Mouse (Mus musculus): ENCODE data around the gene Olfr1120. TPM values are rescaled to one million over a fixed set of nuclear protein-coding genes. Genes with fewer than 3 reads are reported as not detected.
"Not testable (repeated sequence)": the region's sequence is repeated elsewhere in the genome, so short reads cannot be mapped to it uniquely, and the experiment has no call there.

Gene Olfr1120
- polyA plus RNA-seq (2012; ENCODE audit: insufficient read depth, low replicate concordance): not detected in 2 replicates

GRCm38 (mm10) chr2:87354515-87354914 is at the start of gene Olfr1120:
TSS of gene Olfr1120 (plus strand) at chr2:87354815.
- TF ChIP-seq FLI1 (IDR thresholded peaks at IDR 0.05; ENCODE audit: low read length) (no peak), GATA1 (IDR thresholded peaks at IDR 0.05; ENCODE audit: borderline replicate concordance, low read length) (no peak)
- Histone ChIP-seq H3K27me3 (replicated peaks) (no peaks in the 10 kb centered on the region), H3K9me3 (no peaks in the 10 kb centered on the region), H3K4me3 (replicated peaks) (no peak within 1 kb of the TSS), H3K4me1 (no peaks in the 10 kb centered on the region), H3K36me3 (replicated peaks; ENCODE audit: low read length) (no peaks in the 10 kb centered on the region)

GRCm38 (mm10) chr2:87307281-87307680 is 47.3 kb upstream of the Olfr1120 start, which contains the start of gene Olfr1118:
TSS of gene Olfr1118 (plus strand) at chr2:87307581.
- Histone ChIP-seq H3K4me1 (no peaks in the 10 kb centered on the region), H3K9me3 (peaks cover 3% of the 10 kb centered on the region; the same call in 1 of the 2 replicates), H3K4me3 (replicated peaks) (no peak within 1 kb of the TSS), H3K36me3 (replicated peaks; ENCODE audit: low read length) (no peaks in the 10 kb centered on the region), H3K27me3 (replicated peaks) (no peaks in the 10 kb centered on the region)
- TF ChIP-seq FLI1 (IDR thresholded peaks at IDR 0.05; ENCODE audit: low read length) (no peak), GATA1 (IDR thresholded peaks at IDR 0.05; ENCODE audit: borderline replicate concordance, low read length) (no peak)

- not testable (repeated sequence) for H3K27me3 ChIP-seq (replicated peaks); H3K4me3 ChIP-seq (replicated peaks); H3K4me1 ChIP-seq; H3K9me3 ChIP-seq; H3K36me3 ChIP-seq (replicated peaks; ENCODE audit: low read length)
Observed at GRCm38 (mm10) chr2:87360121-87360520, 5.5 kb downstream of the Olfr1120 start.

GRCm38 (mm10) chr2:87369595-87369994 is 15.0 kb downstream of the Olfr1120 start, which contains the start of gene Olfr1121:
TSS of gene Olfr1121 (plus strand) at chr2:87369895.
- no peaks in the 10 kb centered on the region for H3K27me3 ChIP-seq (replicated peaks)
- H3K4me3 ChIP-seq (replicated peaks): no peak within 1 kb of the TSS
- no peaks in the 10 kb centered on the region for H3K9me3 ChIP-seq
- no peaks in the 10 kb centered on the region for H3K36me3 ChIP-seq (replicated peaks; ENCODE audit: low read length)
- no peaks in the 10 kb centered on the region for H3K4me1 ChIP-seq
- TF ChIP-seq GATA1 (IDR thresholded peaks at IDR 0.05; ENCODE audit: borderline replicate concordance, low read length) (no peak), FLI1 (IDR thresholded peaks at IDR 0.05; ENCODE audit: low read length) (no peak)

- Histone ChIP-seq H3K4me3 (replicated peaks) (no peak overlapping the region), H3K27me3 (replicated peaks) (no peaks in the 10 kb centered on the region), H3K9me3 (no peaks in the 10 kb centered on the region), H3K4me1 (no peaks in the 10 kb centered on the region), H3K36me3 (replicated peaks; ENCODE audit: low read length) (no peaks in the 10 kb centered on the region)
- TF ChIP-seq GATA1 (IDR thresholded peaks at IDR 0.05; ENCODE audit: borderline replicate concordance, low read length) (no peak), FLI1 (IDR thresholded peaks at IDR 0.05; ENCODE audit: low read length) (no peak)
Observed at GRCm38 (mm10) chr2:87371726-87372125, 17.1 kb downstream of the Olfr1120 start.

GRCm38 (mm10) chr2:87383935-87384334 is 29.3 kb downstream of the Olfr1120 start:
- no peak for TF ChIP-seq FLI1 (IDR thresholded peaks at IDR 0.05; ENCODE audit: low read length)
- no peak for TF ChIP-seq GATA1 (IDR thresholded peaks at IDR 0.05; ENCODE audit: borderline replicate concordance, low read length)
- no peaks in the 10 kb centered on the region for H3K4me1 ChIP-seq

GRCm38 (mm10) chr2:87385549-87385948 is 30.9 kb downstream of the Olfr1120 start, which contains the start of gene Olfr1122:
TSS of gene Olfr1122 (plus strand) at chr2:87385849.
- Histone ChIP-seq H3K4me1 (no peaks in the 10 kb centered on the region), H3K9me3 (no peaks in the 10 kb centered on the region), H3K36me3 (replicated peaks; ENCODE audit: low read length) (no peaks in the 10 kb centered on the region), H3K27me3 (replicated peaks) (no peaks in the 10 kb centered on the region), H3K4me3 (replicated peaks) (no peak within 1 kb of the TSS)
- no peak for TF ChIP-seq GATA1 (IDR thresholded peaks at IDR 0.05; ENCODE audit: borderline replicate concordance, low read length)
- TF ChIP-seq FLI1 (IDR thresholded peaks at IDR 0.05; ENCODE audit: low read length): no peak

More at GRCm38 (mm10) chr2:87383935-87384334, 29.3 kb downstream of the Olfr1120 start:
- Histone ChIP-seq H3K9me3 (no peaks in the 10 kb centered on the region), H3K36me3 (replicated peaks; ENCODE audit: low read length) (no peaks in the 10 kb centered on the region), H3K4me3 (replicated peaks) (no peak overlapping the region), H3K27me3 (replicated peaks) (no peaks in the 10 kb centered on the region)

- not testable (repeated sequence) for H3K4me1 ChIP-seq; H3K27me3 ChIP-seq (replicated peaks); H3K36me3 ChIP-seq (replicated peaks; ENCODE audit: low read length); H3K9me3 ChIP-seq; H3K4me3 ChIP-seq (replicated peaks)
Observed at GRCm38 (mm10) chr2:87393605-87394004, 39.0 kb downstream of the Olfr1120 start.

- not testable (repeated sequence) for H3K4me3 ChIP-seq (replicated peaks); H3K27me3 ChIP-seq (replicated peaks); H3K4me1 ChIP-seq
Observed at GRCm38 (mm10) chr2:87394686-87395085, 40.1 kb downstream of the Olfr1120 start.

More at GRCm38 (mm10) chr2:87394686-87395085, 40.1 kb downstream of the Olfr1120 start:
- H3K9me3 ChIP-seq; H3K36me3 ChIP-seq (replicated peaks; ENCODE audit: low read length): not testable (repeated sequence)

Other genes starting within 250 kb of the Olfr1120 start
- gene Olfr259, start 240.2 kb upstream of the Olfr1120 start, polyA plus RNA-seq (2012; ENCODE audit: insufficient read depth, low replicate concordance): not detected in 2 replicates
- gene Olfr1110, start 214.5 kb upstream of the Olfr1120 start, polyA plus RNA-seq (2012; ENCODE audit: insufficient read depth, low replicate concordance): not detected in 2 replicates
- not detected in 2 replicates for gene Olfr1111, start 202.2 kb upstream of the Olfr1120 start, polyA plus RNA-seq (2012; ENCODE audit: insufficient read depth, low replicate concordance)
- not detected in 2 replicates for gene Olfr1112, start 167.0 kb upstream of the Olfr1120 start, polyA plus RNA-seq (2012; ENCODE audit: insufficient read depth, low replicate concordance)
- not detected in 2 replicates for gene Olfr1113, start 145.8 kb upstream of the Olfr1120 start, polyA plus RNA-seq (2012; ENCODE audit: insufficient read depth, low replicate concordance)
- not detected in 2 replicates for gene Olfr1115, start 106.8 kb upstream of the Olfr1120 start, polyA plus RNA-seq (2012; ENCODE audit: insufficient read depth, low replicate concordance)
- gene Olfr1116, start 87.3 kb upstream of the Olfr1120 start, polyA plus RNA-seq (2012; ENCODE audit: insufficient read depth, low replicate concordance): not detected in 2 replicates
- gene Olfr1118, start 47.2 kb upstream of the Olfr1120 start, polyA plus RNA-seq (2012; ENCODE audit: insufficient read depth, low replicate concordance): 0.43 TPM in 1 of 2 replicates, not detected in the other
- gene Olfr1121, start 15.1 kb downstream of the Olfr1120 start, polyA plus RNA-seq (2012; ENCODE audit: insufficient read depth, low replicate concordance): not detected in 2 replicates
- not detected in 2 replicates for gene Olfr1122, start 31.0 kb downstream of the Olfr1120 start, polyA plus RNA-seq (2012; ENCODE audit: insufficient read depth, low replicate concordance)
- not detected in 2 replicates for gene Olfr1123, start 61.8 kb downstream of the Olfr1120 start, polyA plus RNA-seq (2012; ENCODE audit: insufficient read depth, low replicate concordance)
- not detected in 2 replicates for gene Olfr1124, start 75.5 kb downstream of the Olfr1120 start, polyA plus RNA-seq (2012; ENCODE audit: insufficient read depth, low replicate concordance)
- gene Olfr1126, start 99.1 kb downstream of the Olfr1120 start, polyA plus RNA-seq (2012; ENCODE audit: insufficient read depth, low replicate concordance): not detected in 2 replicates
- not detected in 2 replicates for gene Pramel7, start 142.3 kb downstream of the Olfr1120 start, polyA plus RNA-seq (2012; ENCODE audit: insufficient read depth, low replicate concordance)
- not detected in 2 replicates for gene Pramel6, start 151.8 kb downstream of the Olfr1120 start, polyA plus RNA-seq (2012; ENCODE audit: insufficient read depth, low replicate concordance)
- not detected in 2 replicates for gene Olfr153, start 177.0 kb downstream of the Olfr1120 start, polyA plus RNA-seq (2012; ENCODE audit: insufficient read depth, low replicate concordance)
- not detected in 2 replicates for gene Olfr1128, start 190.7 kb downstream of the Olfr1120 start, polyA plus RNA-seq (2012; ENCODE audit: insufficient read depth, low replicate concordance)
- not detected in 2 replicates for gene Olfr1129, start 219.1 kb downstream of the Olfr1120 start, polyA plus RNA-seq (2012; ENCODE audit: insufficient read depth, low replicate concordance)

Data from megakaryocyte, embryonic 14.5 days (primary cell).